Mouse (Mus musculus) hindbrain, embryonic 15.5 days (tissue): ENCODE results near the gene Tenm3. TPM values are rescaled to one million over a fixed set of nuclear protein-coding genes. Genes with fewer than 3 reads are reported as not detected.
A peak's percentile ranks its signal among the peaks of the same experiment; 100 is the strongest.

Experiments used
- ATAC-seq: fragments of 200-750 bp; cut with Nextera tagmentation; 2 replicates; pipeline ENCODE4 v1.8.0; 2017; ENCODE audit warnings: low read depth, moderate number of reproducible peaks, moderate TSS enrichment; ENCODE audit not compliant: low FRiP score
- H3K27ac ChIP-seq: fragments of 300-500 bp; sonication (generic); replicated peaks from 2 replicates; pipeline ENCODE4 v1.5.1; 2015; ENCODE audit warnings: mild to moderate bottlenecking, inconsistent platforms
- H3K27me3 ChIP-seq: fragments of 300-500 bp; sonication (generic); 2 replicates; pipeline ENCODE4 v1.6.1; 2015; ENCODE audit warnings: control low read depth, inconsistent platforms
- H3K36me3 ChIP-seq: fragments of 300-500 bp; sonication (generic); 2 replicates; pipeline ENCODE4 v1.6.1; 2015; ENCODE audit warnings: control low read depth, inconsistent platforms
- H3K4me1 ChIP-seq: fragments of 300-500 bp; sonication (generic); replicated peaks from 2 replicates; pipeline ENCODE4 v1.6.1; 2015; ENCODE audit warnings: control low read depth, inconsistent platforms
- H3K4me2 ChIP-seq: fragments of 300-500 bp; sonication (generic); 2 replicates; pipeline ENCODE4 v1.6.1; 2015; ENCODE audit warnings: moderate library complexity, mild to moderate bottlenecking, inconsistent platforms
- H3K4me3 ChIP-seq: fragments of 300-500 bp; sonication (generic); 2 replicates; pipeline ENCODE4 v1.5.1; 2015; ENCODE audit warnings: mild to moderate bottlenecking, inconsistent platforms
- H3K9ac ChIP-seq: fragments of 300-500 bp; sonication (generic); 2 replicates; pipeline ENCODE4 v1.6.1; 2015; ENCODE audit warnings: inconsistent platforms
- H3K9me3 ChIP-seq: fragments of 300-500 bp; sonication (generic); 2 replicates; pipeline ENCODE4 v1.6.1; 2016; ENCODE audit warnings: control low read depth, inconsistent platforms
- WGBS: fragments of 180-500 bp; shearing (Covaris S2); methylation state at CpG from one replicate; pipeline ENCODE4 v1.1.7; 2015; 5-methylcytosine and 5-hydroxymethylcytosine counted together
- polyA plus RNA-seq: library from polyadenylated mRNA; unstranded; fragments of >200 nt; fragmentation: Nextera tagmentation; extraction: Ambion mirVana; gene quantifications from 2 replicates; pipeline ENCODE4 v1.2.1, GENCODE M21; 2015

Gene Tenm3
- polyA plus RNA-seq, 1 experiment from 2014 or later: 32.7 TPM

- peaks cover 15% of the 10 kb centered on the region for H3K4me1 ChIP-seq
- WGBS: 37% methylated on average over 12 of the region's 12 CpGs
- peak; percentile 74 for ATAC-seq
- H3K27me3 ChIP-seq: no peaks in the 10 kb centered on the region
- H3K9me3 ChIP-seq: no peaks in the 10 kb centered on the region
- no peak overlapping the region for H3K9ac ChIP-seq
- H3K4me2 ChIP-seq: peak overlapping the region; percentile 45
- H3K27ac ChIP-seq: peak overlapping the region; percentile 25; the same call in 1 of the 2 replicates
- H3K36me3 ChIP-seq: peaks cover 8% of the 10 kb centered on the region; the same call in 1 of the 2 replicates
- H3K4me3 ChIP-seq: peak overlapping the region; percentile 15; the same call in 1 of the 2 replicates
These were observed 543.1 kb downstream of the Tenm3 start for GRCm38 (mm10) chr8:48300613-48301037.

DNA sequence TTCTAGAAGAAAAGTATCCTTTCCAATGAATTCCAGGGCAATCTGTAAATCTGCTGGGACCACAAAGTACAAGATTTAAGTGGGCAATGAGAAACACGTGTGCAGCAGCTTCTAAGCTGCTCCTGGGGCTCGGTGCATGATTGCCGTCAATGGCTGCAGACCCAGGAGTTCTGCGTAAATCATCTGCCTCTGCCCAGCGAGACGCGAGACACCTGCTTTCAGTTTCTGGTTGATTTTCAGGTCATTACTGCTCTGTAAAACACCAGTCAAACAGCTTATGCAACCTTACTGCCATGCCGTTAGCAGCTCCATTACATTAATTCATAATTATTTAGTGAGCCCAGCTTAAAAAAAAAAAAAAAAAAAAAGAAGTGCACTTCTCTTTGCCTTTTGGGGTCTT lies 543.7 kb downstream of the Tenm3 start:
- Histone ChIP-seq H3K4me3 (no peak overlapping the region), H3K9ac (no peak overlapping the region), H3K4me2 (peak overlapping the region; percentile 45), H3K9me3 (no peaks in the 10 kb centered on the region), H3K4me1 (peaks cover 15% of the 10 kb centered on the region), H3K27ac (no peak overlapping the region), H3K36me3 (peaks cover 8% of the 10 kb centered on the region; the same call in 1 of the 2 replicates), H3K27me3 (no peaks in the 10 kb centered on the region)
- no peak for ATAC-seq
- WGBS: 30% methylated on average over 8 of the region's 8 CpGs

DNA sequence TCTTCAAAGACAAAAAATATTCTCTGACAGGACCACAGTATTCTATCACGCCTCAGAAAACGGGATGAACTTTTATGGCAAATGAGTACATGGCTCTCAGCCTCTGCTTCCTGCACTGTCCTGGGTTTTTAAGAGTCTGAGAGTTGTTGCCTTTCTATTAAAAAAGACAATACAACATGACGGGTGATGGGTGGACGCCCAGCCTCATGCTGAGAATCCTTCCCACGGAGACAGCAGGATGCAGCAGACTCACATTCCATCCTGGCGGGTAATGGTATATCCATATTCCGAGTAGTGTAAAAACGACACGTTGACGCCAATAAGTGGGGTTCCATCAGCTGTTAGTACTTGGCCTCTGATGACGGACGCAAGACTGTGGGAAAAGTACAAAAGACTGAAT lies 544.4 kb downstream of the Tenm3 start:
- Histone ChIP-seq H3K9me3 (no peaks in the 10 kb centered on the region), H3K4me1 (peaks cover 15% of the 10 kb centered on the region), H3K9ac (no peak overlapping the region), H3K4me3 (no peak overlapping the region), H3K27ac (no peak overlapping the region), H3K27me3 (no peaks in the 10 kb centered on the region), H3K36me3 (peaks cover 8% of the 10 kb centered on the region; the same call in 1 of the 2 replicates), H3K4me2 (no peak overlapping the region)
- ATAC-seq: no peak
- WGBS: 50% methylated on average over 12 of the region's 12 CpGs

DNA sequence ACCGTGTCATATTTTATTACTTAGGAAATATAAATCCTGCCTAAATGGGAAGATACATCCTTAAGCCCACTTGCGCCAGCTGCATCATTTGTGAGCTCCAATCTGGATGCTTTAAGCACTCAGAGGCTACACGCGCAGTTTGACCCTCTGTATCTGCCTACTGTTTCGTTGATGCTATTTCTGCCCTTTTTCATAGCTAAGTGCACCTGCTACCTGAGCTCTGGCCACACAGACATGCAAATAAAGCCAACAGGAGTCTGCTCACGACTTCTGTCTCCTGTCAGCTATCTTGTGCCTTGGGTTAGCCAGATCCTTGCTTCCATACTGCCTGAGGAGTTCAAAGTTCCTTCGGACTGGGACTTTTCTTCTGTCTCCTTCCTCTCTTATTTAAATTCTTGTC lies 547.4 kb downstream of the Tenm3 start:
- no peak overlapping the region for H3K27ac ChIP-seq
- peaks cover 20% of the 10 kb centered on the region for H3K36me3 ChIP-seq
- no peaks in the 10 kb centered on the region for H3K9me3 ChIP-seq
- WGBS: 88% methylated on average over 7 of the region's 7 CpGs
- peaks cover 13% of the 10 kb centered on the region for H3K4me1 ChIP-seq
- no peak for ATAC-seq
- no peak overlapping the region for H3K9ac ChIP-seq
- no peaks in the 10 kb centered on the region for H3K27me3 ChIP-seq
- H3K4me2 ChIP-seq: no peak overlapping the region
- no peak overlapping the region for H3K4me3 ChIP-seq

DNA sequence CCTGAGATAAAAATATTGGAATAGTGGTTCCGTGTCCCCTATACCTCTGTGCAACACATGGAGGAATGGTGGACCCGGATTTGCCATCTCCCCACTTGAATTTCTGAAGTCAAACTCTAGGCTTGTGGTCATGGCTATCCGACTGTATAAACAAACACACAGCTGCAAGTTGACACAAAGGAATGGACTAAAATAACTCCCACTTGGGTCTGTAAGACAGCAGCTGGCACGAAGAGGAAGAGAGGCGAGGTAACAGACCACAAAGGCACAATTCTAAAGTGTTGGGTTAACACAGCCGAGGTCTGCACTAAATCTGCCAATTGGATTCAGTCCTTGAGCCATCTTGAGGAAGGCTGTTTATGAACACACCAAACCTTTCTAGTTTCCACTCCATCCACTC lies 548.2 kb downstream of the Tenm3 start:
- Histone ChIP-seq H3K9ac (no peak overlapping the region), H3K9me3 (no peaks in the 10 kb centered on the region), H3K4me3 (no peak overlapping the region), H3K4me1 (peaks cover 6% of the 10 kb centered on the region), H3K36me3 (peaks cover 28% of the 10 kb centered on the region), H3K27ac (no peak overlapping the region), H3K27me3 (no peaks in the 10 kb centered on the region), H3K4me2 (no peak overlapping the region)
- ATAC-seq: no peak
- 79% methylated on average over 6 of the region's 6 CpGs for WGBS

GRCm38 (mm10) chr8:48293797-48294196 lies 550.0 kb downstream of the Tenm3 start:
- no peaks in the 10 kb centered on the region for H3K4me1 ChIP-seq
- H3K27me3 ChIP-seq: no peaks in the 10 kb centered on the region
- no peak for ATAC-seq
- no peak overlapping the region for H3K4me2 ChIP-seq
- H3K36me3 ChIP-seq: peaks cover 28% of the 10 kb centered on the region
- no peak overlapping the region for H3K9ac ChIP-seq
- H3K9me3 ChIP-seq: no peaks in the 10 kb centered on the region
- no peak overlapping the region for H3K4me3 ChIP-seq
- H3K27ac ChIP-seq: no peak overlapping the region
- WGBS: 91% methylated on average over 3 of the region's 3 CpGs

GRCm38 (mm10) chr8:48285432-48285831 lies 558.3 kb downstream of the Tenm3 start:
- ATAC-seq: no peak
- Histone ChIP-seq H3K9ac (no peak overlapping the region), H3K4me1 (no peaks in the 10 kb centered on the region), H3K9me3 (no peaks in the 10 kb centered on the region), H3K27me3 (no peaks in the 10 kb centered on the region), H3K4me3 (no peak overlapping the region), H3K36me3 (no peaks in the 10 kb centered on the region), H3K4me2 (no peak overlapping the region), H3K27ac (no peak overlapping the region)
- WGBS: 78% methylated on average over 10 of the region's 10 CpGs

DNA sequence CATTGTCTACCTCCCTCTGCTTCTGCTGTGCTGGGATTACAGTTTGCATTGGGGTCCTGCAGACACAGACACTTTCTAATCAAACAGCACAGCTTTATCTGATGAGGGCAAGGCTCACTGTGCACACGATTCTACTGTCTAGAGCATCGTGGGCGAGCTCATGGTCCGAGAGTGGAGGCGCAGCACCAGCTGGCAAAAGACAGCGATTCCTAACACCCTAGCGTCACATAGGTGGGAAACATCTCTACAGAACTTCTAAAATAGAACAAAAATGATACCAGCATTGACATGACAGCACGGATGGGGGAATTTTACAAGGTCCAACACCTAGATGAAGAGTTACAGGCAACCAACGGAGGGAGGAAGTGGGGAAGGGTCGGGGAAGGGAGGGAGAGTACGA lies 561.9 kb downstream of the Tenm3 start:
- no peak for ATAC-seq
- no peak overlapping the region for H3K4me3 ChIP-seq
- H3K27ac ChIP-seq: no peak overlapping the region
- 91% methylated on average over 11 of the region's 11 CpGs for WGBS
- H3K27me3 ChIP-seq: no peaks in the 10 kb centered on the region
- H3K4me1 ChIP-seq: no peaks in the 10 kb centered on the region
- no peak overlapping the region for H3K9ac ChIP-seq
- no peaks in the 10 kb centered on the region for H3K9me3 ChIP-seq
- H3K36me3 ChIP-seq: peaks cover 6% of the 10 kb centered on the region
- no peak overlapping the region for H3K4me2 ChIP-seq

DNA sequence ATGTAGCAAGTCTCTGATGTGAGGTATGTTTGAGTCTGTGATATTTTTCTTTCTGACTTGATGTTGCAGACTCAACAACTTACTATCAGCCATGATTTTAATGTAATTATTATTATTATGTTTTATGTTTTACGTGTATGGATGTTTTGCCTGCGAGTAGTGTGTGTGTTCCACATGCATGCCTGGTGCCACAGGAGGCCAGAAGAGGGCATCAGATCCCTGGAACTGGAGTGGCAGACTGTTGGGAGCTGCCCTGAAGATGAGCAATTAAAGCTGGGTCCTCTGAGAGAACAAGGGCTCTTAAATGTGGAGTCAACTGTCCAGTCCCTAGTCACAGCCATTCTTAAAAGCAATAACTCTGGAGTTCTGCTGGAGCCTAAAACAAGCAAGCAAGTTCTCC lies 564.4 kb downstream of the Tenm3 start:
- no peak overlapping the region for H3K27ac ChIP-seq
- peaks cover 25% of the 10 kb centered on the region for H3K36me3 ChIP-seq
- no peak overlapping the region for H3K4me3 ChIP-seq
- 93% methylated on average over 2 of the region's 2 CpGs for WGBS
- H3K9ac ChIP-seq: no peak overlapping the region
- ATAC-seq: no peak
- H3K9me3 ChIP-seq: no peaks in the 10 kb centered on the region
- no peaks in the 10 kb centered on the region for H3K4me1 ChIP-seq
- H3K27me3 ChIP-seq: no peaks in the 10 kb centered on the region
- H3K4me2 ChIP-seq: no peak overlapping the region

DNA sequence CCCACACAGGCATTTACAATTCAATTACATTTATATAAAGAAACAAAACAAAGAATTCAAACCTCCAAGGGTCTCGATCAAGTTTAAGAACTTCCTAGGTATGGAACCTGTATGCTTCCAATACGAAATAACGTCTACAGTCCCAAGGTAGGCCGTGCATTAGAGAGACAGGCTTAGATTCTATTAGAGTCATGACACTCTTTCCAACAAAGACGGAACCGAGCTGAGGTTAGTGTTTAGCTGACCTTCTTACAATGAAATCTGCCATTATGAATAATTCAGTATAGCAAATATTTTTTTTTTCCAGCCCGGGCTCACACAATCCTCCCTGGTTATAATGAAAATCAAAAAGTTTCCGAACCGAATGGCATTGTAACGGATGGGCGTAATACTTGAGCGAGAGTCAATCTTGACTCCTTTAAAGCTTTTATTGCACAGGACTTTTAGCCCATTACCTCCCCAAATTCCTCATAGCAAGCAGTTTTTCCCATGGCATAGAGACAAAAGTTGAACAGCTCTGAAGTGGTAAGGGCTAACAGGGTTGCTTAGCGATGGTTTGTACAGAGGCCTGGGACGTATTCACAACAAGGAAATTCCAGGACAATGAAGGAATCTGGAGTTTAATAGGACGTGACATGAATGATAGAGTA lies 565.6 kb downstream of the Tenm3 start:
- peak overlapping the region; percentile 25; the same call in 1 of the 2 replicates for H3K27ac ChIP-seq
- peaks cover 25% of the 10 kb centered on the region for H3K36me3 ChIP-seq

DNA sequence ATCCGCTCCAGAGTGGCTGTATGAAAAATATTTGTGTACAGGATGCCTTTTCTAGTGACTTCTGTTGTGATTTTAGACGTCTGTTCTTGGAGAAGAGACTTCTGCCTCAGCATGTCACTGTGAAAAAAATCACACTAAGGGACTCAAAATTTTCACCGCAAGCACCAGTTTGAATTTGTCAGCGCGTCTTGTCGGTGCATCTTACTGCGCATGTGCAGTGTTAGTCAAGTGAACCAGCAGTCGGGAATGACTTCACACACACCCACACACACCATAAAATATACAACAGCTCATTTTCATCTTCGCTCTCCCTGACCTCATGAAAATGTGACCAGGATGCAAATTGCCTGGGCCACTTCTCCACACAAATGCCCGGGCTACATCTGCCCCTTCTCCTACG lies 568.7 kb downstream of the Tenm3 start:
- Histone ChIP-seq H3K4me1 (no peaks in the 10 kb centered on the region), H3K27ac (no peak overlapping the region), H3K27me3 (no peaks in the 10 kb centered on the region), H3K4me3 (no peak overlapping the region), H3K4me2 (no peak overlapping the region), H3K9ac (no peak overlapping the region), H3K36me3 (peaks cover 25% of the 10 kb centered on the region), H3K9me3 (no peaks in the 10 kb centered on the region)
- 90% methylated on average over 11 of the region's 11 CpGs for WGBS
- ATAC-seq: no peak

More for the DNA sequence above, 565.6 kb downstream of the Tenm3 start:
- Histone ChIP-seq H3K4me3 (no peak overlapping the region), H3K4me2 (no peak overlapping the region), H3K27me3 (no peaks in the 10 kb centered on the region), H3K9me3 (no peaks in the 10 kb centered on the region), H3K4me1 (no peaks in the 10 kb centered on the region), H3K9ac (no peak overlapping the region)
- peak; percentile 76 for ATAC-seq
- 24% methylated on average over 15 of the region's 15 CpGs for WGBS

DNA sequence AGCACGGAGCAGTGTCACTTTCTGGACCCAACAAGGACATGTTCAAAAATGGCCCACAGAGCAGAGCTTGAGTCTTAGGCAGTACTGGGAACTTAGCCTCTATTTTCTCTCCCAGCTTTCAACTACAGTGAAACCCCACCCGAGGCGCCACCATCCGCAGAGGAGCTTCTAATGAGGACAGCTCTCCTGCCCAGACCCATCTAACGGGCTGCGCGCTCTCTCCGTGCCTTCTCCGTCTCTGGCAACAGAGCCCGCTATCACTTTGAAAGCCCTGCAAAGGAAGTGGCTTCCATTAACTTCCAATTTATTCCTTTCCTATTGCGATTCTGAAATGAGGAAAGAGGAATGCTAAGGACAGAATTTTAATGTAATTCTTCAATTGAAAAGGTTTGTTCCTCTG lies 569.2 kb downstream of the Tenm3 start:
- H3K9ac ChIP-seq: no peak overlapping the region
- no peak for ATAC-seq

GRCm38 (mm10) chr8:48268638-48269037 lies 575.1 kb downstream of the Tenm3 start:
- Histone ChIP-seq H3K4me1 (no peaks in the 10 kb centered on the region), H3K9me3 (no peaks in the 10 kb centered on the region), H3K27me3 (no peaks in the 10 kb centered on the region), H3K4me2 (no peak overlapping the region), H3K36me3 (no peaks in the 10 kb centered on the region), H3K9ac (no peak overlapping the region), H3K27ac (no peak overlapping the region), H3K4me3 (no peak overlapping the region)
- no peak for ATAC-seq
- 85% methylated on average over 10 of the region's 10 CpGs for WGBS

More for the DNA sequence above, 569.2 kb downstream of the Tenm3 start:
- no peak overlapping the region for H3K4me2 ChIP-seq
- no peaks in the 10 kb centered on the region for H3K4me1 ChIP-seq
- no peaks in the 10 kb centered on the region for H3K9me3 ChIP-seq
- peaks cover 25% of the 10 kb centered on the region for H3K36me3 ChIP-seq
- no peak overlapping the region for H3K4me3 ChIP-seq
- 88% methylated on average over 11 of the region's 11 CpGs for WGBS
- H3K27ac ChIP-seq: no peak overlapping the region
- no peaks in the 10 kb centered on the region for H3K27me3 ChIP-seq
